Mouse (Mus musculus) limb, embryonic 15.5 days (tissue): ENCODE data around the gene Sypl. TPM values are rescaled to one million over a fixed set of nuclear protein-coding genes. Genes with fewer than 3 reads are reported as not detected.

ENCODE experiments used
- ATAC-seq: fragments of 200-750 bp; cut with Nextera tagmentation; 2 replicates; pipeline ENCODE4 v1.8.0; 2017; ENCODE audit warnings: low read depth, moderate TSS enrichment; ENCODE audit not compliant: insufficient number of reproducible peaks, low FRiP score, low TSS enrichment
- H3K27ac ChIP-seq: fragments of 300-500 bp; sonication (generic); 2 replicates; pipeline ENCODE4 v1.5.1; 2015; ENCODE audit warnings: moderate library complexity, mild to moderate bottlenecking, inconsistent platforms
- H3K27me3 ChIP-seq: fragments of 300-500 bp; sonication (generic); 2 replicates; pipeline ENCODE4 v1.6.1; 2015; ENCODE audit warnings: inconsistent platforms
- H3K36me3 ChIP-seq: fragments of 300-500 bp; sonication (generic); 2 replicates; pipeline ENCODE4 v1.6.1; 2015; ENCODE audit warnings: inconsistent platforms
- H3K4me1 ChIP-seq: fragments of 300-500 bp; sonication (generic); 2 replicates; pipeline ENCODE4 v1.6.1; 2015; ENCODE audit warnings: inconsistent platforms
- H3K4me2 ChIP-seq: fragments of 300-500 bp; sonication (generic); 2 replicates; pipeline ENCODE4 v1.6.1; 2015; ENCODE audit warnings: mild to moderate bottlenecking, inconsistent platforms
- H3K4me3 ChIP-seq: fragments of 300-500 bp; sonication (generic); 2 replicates; pipeline ENCODE4 v1.5.1; 2015; ENCODE audit warnings: mild to moderate bottlenecking, inconsistent platforms
- H3K9ac ChIP-seq: fragments of 300-500 bp; sonication (generic); 2 replicates; pipeline ENCODE4 v1.6.1; 2015; ENCODE audit warnings: inconsistent platforms
- H3K9me3 ChIP-seq: fragments of 300-500 bp; sonication (generic); 2 replicates; pipeline ENCODE4 v1.6.1; 2016; ENCODE audit warnings: inconsistent platforms
- whole genome bisulfite sequencing: fragments of 180-500 bp; shearing (Covaris S2); methylation state at CpG from one replicate; pipeline ENCODE4 v1.1.7; 2015; 5-methylcytosine and 5-hydroxymethylcytosine counted together
- polyA plus RNA-seq: library from polyadenylated mRNA; unstranded; fragments of >200 nt; fragmentation: Nextera tagmentation; extraction: Ambion mirVana; gene quantifications from 2 replicates; pipeline ENCODE4 v1.2.1, GENCODE M21; 2015

Gene Sypl
- polyA plus RNA-seq = 105 and 121 TPM in 2 replicates

DNA sequence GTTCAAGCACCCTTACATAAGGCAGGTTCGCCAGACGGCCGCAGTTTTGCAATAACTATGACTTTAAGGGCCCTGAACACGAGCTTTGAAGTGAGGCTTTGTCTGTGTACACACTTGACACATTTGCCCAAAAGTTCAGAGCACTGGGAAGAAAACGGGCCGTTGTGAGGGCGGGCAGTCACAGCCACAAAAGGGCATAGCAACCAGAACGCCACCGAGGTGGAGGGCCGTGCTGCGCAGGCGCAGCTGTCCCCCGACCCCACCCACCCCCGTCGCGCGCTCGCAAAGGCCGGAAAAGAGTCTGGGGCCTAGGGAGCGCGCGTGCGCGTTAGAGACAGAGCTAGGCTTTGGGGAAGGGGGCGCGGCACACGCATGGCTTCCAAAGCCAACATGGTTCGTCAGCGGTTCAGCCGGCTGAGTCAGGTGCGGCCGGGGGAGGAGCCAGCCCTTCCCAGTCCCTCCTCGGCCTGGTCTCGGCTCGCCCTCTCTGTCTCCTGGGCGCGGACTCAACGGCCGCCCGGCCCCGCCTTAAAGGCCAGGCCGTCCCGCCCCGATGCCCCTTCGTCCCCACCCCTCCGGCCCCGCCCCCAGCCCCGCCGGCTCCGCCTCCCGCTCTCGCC is at the start of gene Sypl:
TSS of gene Sypl (plus strand) at position 296 of the 620 bp plus-strand sequence.
- Histone ChIP-seq H3K9me3 (no peaks in the 10 kb centered on the region), H3K4me3 (peak within 1 kb of the TSS; percentile 74), H3K27ac (peak within 1 kb of the TSS; percentile 98), H3K4me2 (peak within 1 kb of the TSS; percentile 64), H3K27me3 (no peaks in the 10 kb centered on the region), H3K9ac (peak within 1 kb of the TSS; percentile 87), H3K4me1 (peaks cover 8% of the 10 kb centered on the region; the same call in 1 of the 2 replicates), H3K36me3 (no peaks in the 10 kb centered on the region)
- ATAC-seq = peak; percentile 100
- under 1% methylated on average over 52 of the region's 52 CpGs for WGBS

DNA sequence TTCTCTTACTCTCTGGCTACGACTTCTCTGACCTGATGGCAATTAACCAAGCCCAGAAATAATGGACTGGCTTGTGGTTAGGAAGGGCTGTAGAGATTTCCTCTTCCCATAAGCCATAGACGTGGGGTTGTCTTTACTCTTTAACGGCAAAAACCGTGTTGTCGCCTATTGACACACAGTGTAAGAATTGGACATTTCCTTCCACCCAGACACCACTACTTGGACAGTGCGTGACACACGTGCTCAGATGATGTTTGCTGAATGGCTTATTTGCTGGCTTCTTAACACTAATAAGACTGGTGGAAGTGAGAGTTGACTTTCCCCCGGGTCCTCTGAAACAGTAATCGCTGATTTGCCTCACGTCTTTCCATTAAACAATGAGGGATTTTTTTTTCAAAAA is 44.0 kb upstream of the Sypl start:
- 57% methylated on average over 10 of the region's 10 CpGs for WGBS
- ATAC-seq = no peak
- H3K9ac ChIP-seq = no peak overlapping the region
- H3K4me3 ChIP-seq = no peak overlapping the region
- no peaks in the 10 kb centered on the region for H3K9me3 ChIP-seq
- no peaks in the 10 kb centered on the region for H3K36me3 ChIP-seq
- no peak overlapping the region for H3K27ac ChIP-seq
- H3K4me2 ChIP-seq = no peak overlapping the region
- H3K27me3 ChIP-seq = no peaks in the 10 kb centered on the region
- peaks cover 6% of the 10 kb centered on the region for H3K4me1 ChIP-seq

DNA sequence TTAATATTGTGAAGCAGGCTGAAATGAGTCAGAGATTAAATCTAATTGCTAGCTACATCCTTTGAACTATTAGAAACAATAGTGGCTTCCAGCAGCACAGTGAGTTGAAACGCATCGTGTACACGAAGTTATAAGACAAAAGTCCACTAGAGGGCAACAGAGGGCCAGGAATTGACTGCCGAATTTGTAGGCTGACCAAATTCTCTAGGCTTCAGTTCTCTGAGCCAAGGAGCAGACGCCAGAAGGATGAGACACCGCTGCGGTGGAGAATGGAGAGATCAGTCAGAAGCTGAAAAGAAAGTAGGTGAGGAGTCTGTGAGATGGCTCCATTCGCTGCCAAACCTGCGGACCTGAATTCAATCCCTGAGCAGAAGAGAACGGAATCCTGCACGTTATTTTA is 43.6 kb upstream of the Sypl start:
- no peaks in the 10 kb centered on the region for H3K36me3 ChIP-seq
- WGBS = 9% methylated on average over 11 of the region's 11 CpGs
- H3K27me3 ChIP-seq = no peaks in the 10 kb centered on the region
- H3K27ac ChIP-seq = no peak overlapping the region
- H3K4me2 ChIP-seq = peak overlapping the region; percentile 55
- no peaks in the 10 kb centered on the region for H3K9me3 ChIP-seq
- peaks cover 6% of the 10 kb centered on the region for H3K4me1 ChIP-seq
- H3K9ac ChIP-seq = no peak overlapping the region
- peak overlapping the region; percentile 20 for H3K4me3 ChIP-seq
- no peak for ATAC-seq

DNA sequence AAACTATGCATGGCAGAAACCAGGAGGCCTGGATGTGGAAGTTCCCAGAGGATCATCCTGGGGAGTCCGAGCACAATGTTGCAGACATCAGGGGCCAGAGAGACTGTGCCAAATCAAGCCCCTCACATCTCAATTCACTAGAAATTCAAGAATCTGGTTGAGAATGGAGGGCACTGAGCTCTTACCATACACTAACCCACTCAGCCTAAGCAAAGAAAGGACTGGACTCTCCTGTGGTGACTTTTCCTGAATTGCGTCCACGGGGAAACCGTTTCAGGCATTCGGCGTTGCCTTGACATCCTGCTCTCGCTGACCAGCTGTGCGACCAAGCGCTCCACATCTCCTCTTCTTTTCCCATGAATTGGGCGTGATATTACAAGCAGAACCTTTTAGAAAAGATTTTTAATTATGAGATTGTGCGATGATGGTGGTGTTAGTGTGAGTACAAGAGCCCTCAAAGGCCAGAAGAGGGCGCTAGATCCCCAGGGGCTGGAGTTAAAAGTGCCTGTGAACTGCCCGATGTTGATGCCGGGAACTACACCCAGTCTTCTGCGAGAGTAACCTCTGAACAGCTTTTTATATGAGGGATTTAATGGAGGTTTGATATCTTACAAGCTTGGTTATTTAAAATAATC is 43.0 kb upstream of the Sypl start:
- H3K9ac ChIP-seq = no peak overlapping the region
- H3K4me1 ChIP-seq = peaks cover 6% of the 10 kb centered on the region
- peak overlapping the region; percentile 20 for H3K4me3 ChIP-seq
- H3K36me3 ChIP-seq = no peaks in the 10 kb centered on the region
- H3K27me3 ChIP-seq = no peaks in the 10 kb centered on the region
- H3K4me2 ChIP-seq = peak overlapping the region; percentile 55
- H3K9me3 ChIP-seq = no peaks in the 10 kb centered on the region
- no peak overlapping the region for H3K27ac ChIP-seq
- ATAC-seq = no peak
- 34% methylated on average over 15 of the region's 15 CpGs for WGBS

DNA sequence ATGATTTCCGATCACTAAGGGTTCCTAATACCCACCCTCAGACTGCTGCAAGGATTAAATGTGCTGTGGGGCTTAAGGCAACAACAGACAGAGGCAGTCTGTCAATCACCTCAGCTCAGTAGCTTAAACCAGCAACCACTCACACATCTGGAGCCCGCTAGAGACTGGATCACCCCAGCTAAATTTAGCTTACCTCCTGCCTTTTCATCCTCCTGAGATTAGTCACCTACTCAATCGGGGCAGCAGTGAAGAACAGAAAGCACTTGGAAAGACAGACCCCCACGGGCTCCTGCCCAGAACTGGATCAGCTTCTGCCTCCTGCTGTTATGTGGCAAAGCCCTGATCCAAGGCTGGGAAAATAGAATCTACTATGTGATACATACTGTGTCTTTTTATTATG is 42.1 kb upstream of the Sypl start:
- H3K4me1 ChIP-seq = peaks cover 6% of the 10 kb centered on the region
- H3K9ac ChIP-seq = no peak overlapping the region
- no peaks in the 10 kb centered on the region for H3K27me3 ChIP-seq
- no peak for ATAC-seq
- no peak overlapping the region for H3K4me2 ChIP-seq
- no peaks in the 10 kb centered on the region for H3K9me3 ChIP-seq
- no peaks in the 10 kb centered on the region for H3K36me3 ChIP-seq
- H3K27ac ChIP-seq = no peak overlapping the region
- H3K4me3 ChIP-seq = no peak overlapping the region
- WGBS = 38% methylated on average over 4 of the region's 4 CpGs

DNA sequence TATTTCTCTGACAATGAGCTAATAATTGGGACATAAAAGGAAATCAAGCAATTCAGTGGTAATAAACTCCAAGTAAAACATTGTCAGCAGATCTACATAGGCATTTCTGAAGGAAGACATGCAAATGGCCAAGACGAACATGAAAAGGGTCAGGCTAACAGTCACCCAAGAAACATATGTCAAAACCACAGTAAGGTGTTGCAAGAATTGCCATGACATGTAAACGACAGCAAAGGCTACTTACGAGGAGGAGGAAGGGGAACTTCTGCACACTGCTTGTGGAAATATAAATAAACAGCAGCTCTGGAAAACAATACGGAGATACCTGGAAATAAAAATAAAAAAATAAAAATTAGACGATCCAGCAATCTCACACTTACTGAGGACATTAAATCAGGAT is 40.9 kb upstream of the Sypl start:
- Histone ChIP-seq H3K27ac (no peak overlapping the region), H3K4me2 (no peak overlapping the region), H3K9me3 (no peaks in the 10 kb centered on the region), H3K9ac (no peak overlapping the region), H3K4me1 (peaks cover 6% of the 10 kb centered on the region), H3K4me3 (no peak overlapping the region), H3K36me3 (no peaks in the 10 kb centered on the region), H3K27me3 (no peaks in the 10 kb centered on the region)
- WGBS = 65% methylated on average over 5 of the region's 5 CpGs
- ATAC-seq = no peak

DNA sequence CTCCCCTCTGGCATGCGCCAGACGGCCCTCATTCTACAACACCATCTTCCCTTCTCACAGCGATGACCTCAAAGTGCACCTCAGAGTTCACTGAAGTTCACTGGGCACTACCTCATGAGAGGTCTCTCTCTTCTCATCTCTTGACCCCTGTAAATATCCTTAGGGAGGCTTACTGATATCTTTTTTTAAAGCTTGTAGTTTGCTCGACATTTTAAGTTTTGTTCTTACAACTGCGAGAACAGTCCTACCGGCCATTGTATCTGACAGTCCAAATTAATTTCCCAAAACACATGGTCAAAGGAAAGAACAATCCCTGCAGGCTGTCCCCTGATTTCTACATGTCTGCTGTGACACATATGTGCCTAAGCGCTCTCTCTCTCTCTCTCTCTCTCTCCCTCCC is 35.0 kb upstream of the Sypl start:
- no peaks in the 10 kb centered on the region for H3K4me1 ChIP-seq
- WGBS = 66% methylated on average over 7 of the region's 7 CpGs

DNA sequence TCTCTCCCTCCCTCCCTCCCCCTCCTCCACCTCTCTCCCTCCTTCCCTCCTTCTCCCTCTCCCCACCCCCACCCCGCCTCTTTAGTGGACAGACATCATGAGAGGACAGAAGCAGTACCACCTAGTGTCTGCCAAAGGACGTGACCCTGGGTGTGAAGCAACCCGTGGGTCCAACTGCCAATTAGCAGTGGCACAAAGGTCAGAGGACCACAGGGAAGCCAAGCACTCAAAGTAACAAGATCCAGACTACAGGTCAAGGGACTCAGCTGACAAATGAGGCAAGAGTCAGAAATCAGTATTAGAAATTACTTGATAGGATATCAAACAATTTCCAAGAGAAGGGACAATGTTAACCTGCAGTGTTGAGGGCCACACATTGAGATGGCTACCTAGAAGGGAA is 34.6 kb upstream of the Sypl start:
- 37% methylated on average over 3 of the region's 3 CpGs for WGBS
- no peak overlapping the region for H3K9ac ChIP-seq
- no peaks in the 10 kb centered on the region for H3K9me3 ChIP-seq

More for the DNA sequence above, 35.0 kb upstream of the Sypl start:
- Histone ChIP-seq H3K9ac (no peak overlapping the region), H3K27me3 (no peaks in the 10 kb centered on the region), H3K27ac (no peak overlapping the region), H3K4me3 (no peak overlapping the region), H3K36me3 (no peaks in the 10 kb centered on the region), H3K4me2 (no peak overlapping the region), H3K9me3 (no peaks in the 10 kb centered on the region)
- no peak for ATAC-seq

DNA sequence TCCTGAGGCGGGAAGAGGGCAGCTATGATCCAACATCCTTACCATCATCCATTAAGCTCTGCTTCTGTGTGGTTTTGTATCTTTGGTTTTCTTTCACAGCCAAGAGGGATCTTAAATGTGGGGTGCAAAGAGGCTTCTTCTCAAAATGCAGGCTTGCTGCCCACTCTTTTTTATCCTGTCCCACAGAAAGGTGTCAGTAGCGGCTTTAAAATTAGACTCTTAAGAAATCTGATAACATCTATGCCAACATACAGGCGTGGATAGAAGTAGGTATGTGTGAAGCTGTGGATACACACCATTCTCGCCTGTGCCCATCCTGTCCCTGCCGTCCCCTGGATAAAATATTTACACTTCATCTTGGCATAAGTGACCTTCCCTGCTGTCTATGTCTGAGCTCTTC is 34.2 kb upstream of the Sypl start:
- Histone ChIP-seq H3K36me3 (no peaks in the 10 kb centered on the region), H3K4me1 (no peaks in the 10 kb centered on the region), H3K4me2 (no peak overlapping the region), H3K9ac (no peak overlapping the region), H3K27me3 (no peaks in the 10 kb centered on the region), H3K4me3 (no peak overlapping the region), H3K27ac (no peak overlapping the region), H3K9me3 (no peaks in the 10 kb centered on the region)
- WGBS = 72% methylated on average over 5 of the region's 5 CpGs
- ATAC-seq = no peak

More for the DNA sequence above, 34.6 kb upstream of the Sypl start:
- Histone ChIP-seq H3K4me1 (no peaks in the 10 kb centered on the region), H3K4me3 (no peak overlapping the region), H3K36me3 (no peaks in the 10 kb centered on the region), H3K27me3 (no peaks in the 10 kb centered on the region), H3K4me2 (no peak overlapping the region), H3K27ac (no peak overlapping the region)
- no peak for ATAC-seq

DNA sequence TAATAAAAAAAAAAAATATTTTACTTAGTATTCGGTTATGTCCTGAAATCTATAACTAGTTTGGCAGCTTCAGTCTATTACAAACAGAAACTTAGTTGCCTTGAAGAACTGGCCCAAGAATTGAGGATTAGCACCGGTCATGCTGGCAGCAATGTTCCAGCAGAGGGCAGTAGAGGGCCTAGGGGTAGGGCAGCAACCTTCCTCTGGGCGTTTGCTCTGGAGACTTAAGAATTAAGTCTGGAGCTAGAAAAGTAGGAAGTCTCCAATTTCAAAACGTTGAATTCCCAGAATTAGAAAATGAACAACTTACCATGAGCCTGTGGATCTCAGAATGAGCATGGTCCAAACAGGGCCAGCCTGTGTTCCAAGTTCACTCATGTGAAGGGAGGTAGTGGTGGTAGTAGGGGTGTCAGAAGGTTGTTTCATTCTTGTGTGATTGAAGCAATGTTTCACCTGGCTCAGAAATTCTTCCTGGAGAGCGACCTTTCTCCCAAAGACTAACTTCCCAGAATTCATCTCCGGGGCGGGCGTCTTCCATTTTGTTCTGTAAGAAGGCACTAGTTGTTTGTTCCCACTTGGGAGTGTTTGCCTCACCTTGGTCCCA is 33.4 kb upstream of the Sypl start:
- no peak overlapping the region for H3K9ac ChIP-seq
- H3K4me1 ChIP-seq = no peaks in the 10 kb centered on the region
- H3K36me3 ChIP-seq = no peaks in the 10 kb centered on the region
- WGBS = 63% methylated on average over 8 of the region's 8 CpGs
- H3K4me2 ChIP-seq = no peak overlapping the region
- H3K4me3 ChIP-seq = no peak overlapping the region
- H3K27me3 ChIP-seq = no peaks in the 10 kb centered on the region
- ATAC-seq = no peak
- no peak overlapping the region for H3K27ac ChIP-seq
- H3K9me3 ChIP-seq = no peaks in the 10 kb centered on the region

DNA sequence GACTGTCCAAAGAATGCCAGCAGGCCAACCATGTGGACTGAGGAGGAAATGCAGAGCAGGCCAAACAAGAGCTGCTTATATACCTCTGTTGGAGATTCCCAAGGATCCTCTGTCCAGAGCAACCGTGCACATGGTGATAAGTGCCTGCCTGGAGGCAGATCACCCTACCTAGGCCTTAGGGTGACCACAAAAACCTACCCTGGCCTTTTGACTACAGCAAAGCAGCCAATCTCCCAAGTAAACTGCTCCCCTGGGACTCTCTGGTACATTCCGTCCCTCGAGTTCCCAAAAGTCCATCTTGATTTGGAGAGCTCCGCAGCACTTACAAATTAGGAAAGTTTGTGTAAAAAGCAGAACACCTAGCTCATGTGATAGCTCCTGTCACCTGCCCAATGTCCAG is 32.6 kb upstream of the Sypl start:
- Histone ChIP-seq H3K9ac (no peak overlapping the region), H3K27ac (no peak overlapping the region), H3K9me3 (no peaks in the 10 kb centered on the region), H3K36me3 (no peaks in the 10 kb centered on the region), H3K4me3 (no peak overlapping the region), H3K4me2 (no peak overlapping the region), H3K4me1 (no peaks in the 10 kb centered on the region; the same call in 1 of the 2 replicates), H3K27me3 (no peaks in the 10 kb centered on the region)
- ATAC-seq = no peak
- WGBS = 79% methylated on average over 4 of the region's 4 CpGs

DNA sequence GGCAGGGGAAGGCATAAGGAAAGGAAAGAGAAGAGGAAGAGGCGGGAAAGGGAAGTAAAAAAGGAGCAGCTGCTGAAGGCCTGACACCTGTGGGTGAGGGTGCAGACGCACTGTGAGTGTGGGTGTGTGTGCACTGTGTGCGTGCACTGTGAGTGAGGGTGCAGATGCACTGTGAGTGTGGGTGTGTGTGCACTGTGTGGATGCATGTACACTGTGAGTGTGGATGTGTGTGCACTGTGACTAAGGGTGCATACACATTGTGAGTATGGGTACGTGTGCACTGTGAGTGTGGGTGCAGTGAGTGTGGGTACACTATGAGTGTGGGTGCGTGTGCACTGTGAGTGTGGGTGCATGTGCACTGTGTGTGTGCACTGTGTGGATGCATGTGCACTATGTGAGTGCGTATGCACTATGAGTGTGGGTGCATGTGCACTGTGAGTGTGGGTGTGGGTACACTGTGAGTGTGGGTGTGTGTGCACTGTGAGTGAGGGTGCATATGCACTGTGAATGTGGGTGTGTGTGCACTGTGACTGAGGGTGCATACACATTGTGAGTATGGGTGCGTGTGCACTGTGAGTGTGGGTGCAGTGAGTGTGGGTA is 32.1 kb upstream of the Sypl start:
- no peaks in the 10 kb centered on the region for H3K27me3 ChIP-seq
- no peak overlapping the region for H3K4me3 ChIP-seq
- WGBS = 91% methylated on average over 7 of the region's 7 CpGs
- H3K36me3 ChIP-seq = no peaks in the 10 kb centered on the region
- no peaks in the 10 kb centered on the region for H3K9me3 ChIP-seq
- H3K27ac ChIP-seq = no peak overlapping the region
- peaks cover 6% of the 10 kb centered on the region for H3K4me1 ChIP-seq
- no peak for ATAC-seq
- H3K4me2 ChIP-seq = no peak overlapping the region
- no peak overlapping the region for H3K9ac ChIP-seq
